Mouse (Mus musculus): ENCODE data around the gene Celf5.

GRCm38 (mm10) chr10:81484441-81485059 is 2.0 kb upstream of the Celf5 start:
- TF ChIP-seq CTCF (IDR thresholded peaks at IDR 0.05; ENCODE audit: low read depth, low read length) (no peak), POLR2A (IDR thresholded peaks at IDR 0.05; ENCODE audit: extremely low read depth, insufficient read depth, low read length) (no peak)
